Mouse (Mus musculus) layer of hippocampus, postnatal 14 days (tissue): ENCODE measurements at regions not wholly inside any gene's neighbourhood (a gene's known extent, or its start where the extent isn't known, plus 50 kb on each side); places are given as distances from the start of the nearest gene placed in this dataset.
A peak's percentile ranks its signal among the peaks of the same experiment; 100 is the strongest.

Experiments
- DNase-seq, 2 experiments: peaks; one replicate each; pipeline ENCODE4 v3.0.0; 2021 to 2022; ENCODE audit warnings: low spot score in 2 of 2, mixed read lengths in 1 of 2

GRCm38 (mm10) chr14:106924026-106924425 lies 818.0 kb downstream of the Trim52 start:
- no peak for DNase-seq

DNA sequence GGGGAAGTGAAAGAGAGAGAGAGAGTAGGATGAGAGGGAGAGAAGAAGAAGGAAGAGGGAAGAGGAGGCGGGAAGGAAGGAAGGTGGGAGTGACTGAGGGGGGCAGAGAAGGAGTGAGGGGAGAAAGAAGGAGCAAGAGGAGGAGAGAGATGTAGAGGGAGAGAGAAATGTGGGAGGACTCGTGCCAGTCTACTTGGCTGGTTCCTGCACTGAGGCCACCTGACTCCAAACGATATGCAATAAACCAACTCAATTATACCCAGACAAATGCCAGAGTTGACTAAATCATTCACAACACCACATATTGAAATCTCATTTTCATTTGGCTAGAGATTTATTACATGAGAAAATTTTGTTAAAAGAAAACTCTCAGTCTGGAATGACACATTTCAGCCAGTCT lies 818.4 kb downstream of the Trim52 start:
- peak in 1 of 2 experiments; percentile 17 for DNase-seq

DNA sequence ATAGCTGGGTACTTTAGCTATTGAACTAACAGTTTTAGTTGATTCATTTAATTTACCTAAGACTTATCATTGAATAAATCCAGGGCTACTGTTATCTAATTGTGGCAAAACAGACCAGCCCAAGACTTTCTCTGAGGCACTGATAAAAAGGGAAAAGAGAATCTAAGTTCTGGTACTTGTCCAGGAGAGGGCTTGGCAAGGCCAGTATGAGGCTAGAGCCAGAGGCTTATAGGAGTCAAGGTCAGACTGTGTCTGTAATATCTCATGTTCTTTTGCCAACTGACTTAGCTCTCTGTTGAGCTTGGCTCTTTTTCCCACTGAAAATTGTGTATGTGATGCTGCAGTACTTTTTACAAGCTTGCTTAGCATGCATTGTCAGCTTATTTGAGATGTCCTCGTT lies 839.3 kb downstream of the Trim52 start:
- DNase-seq, result no peak

DNA sequence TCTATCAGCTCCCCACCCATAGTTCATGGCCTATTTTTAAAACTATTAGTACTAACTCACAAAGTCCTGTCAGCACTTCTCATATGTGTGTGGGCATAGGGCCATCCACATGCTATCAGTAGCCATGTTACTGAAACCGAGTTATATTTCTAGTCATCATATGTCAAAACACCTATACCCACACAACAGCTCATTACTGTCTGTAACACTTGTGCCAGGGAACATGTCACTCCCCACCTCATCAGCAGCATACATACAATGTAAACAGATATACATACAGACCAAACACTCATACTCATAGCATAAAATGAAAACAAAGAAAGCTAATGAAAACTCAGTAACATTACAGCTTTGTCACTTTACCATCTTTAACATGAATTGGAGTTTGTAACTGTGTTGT lies 872.0 kb downstream of the Trim52 start:
- no peak for DNase-seq

DNA sequence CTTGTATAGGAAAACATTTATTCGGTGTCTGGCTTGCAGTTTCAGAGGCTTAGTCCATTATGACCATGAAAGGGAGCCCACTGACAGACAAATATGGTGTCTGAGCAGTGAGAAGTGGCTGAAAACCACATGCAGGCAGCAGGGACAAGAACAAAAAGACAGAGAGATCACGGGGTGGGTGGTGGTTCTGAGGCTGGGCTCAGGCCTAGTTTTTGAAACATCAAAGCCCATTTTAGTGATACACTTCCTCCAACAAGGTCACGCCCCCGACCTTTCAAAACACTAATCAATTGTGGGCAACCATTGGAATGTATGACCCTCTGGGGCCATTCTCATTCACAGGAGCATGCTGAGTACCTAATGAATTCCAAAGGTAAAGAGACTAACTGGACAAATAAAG lies 874.8 kb downstream of the Trim52 start:
- DNase-seq, result no peak

- no peak for DNase-seq
Measured at GRCm38 (mm10) chr14:106997565-106998279, 891.7 kb downstream of the Trim52 start.

- no peak for DNase-seq
Measured at GRCm38 (mm10) chr14:107004981-107005380, 899.0 kb downstream of the Trim52 start.

DNA sequence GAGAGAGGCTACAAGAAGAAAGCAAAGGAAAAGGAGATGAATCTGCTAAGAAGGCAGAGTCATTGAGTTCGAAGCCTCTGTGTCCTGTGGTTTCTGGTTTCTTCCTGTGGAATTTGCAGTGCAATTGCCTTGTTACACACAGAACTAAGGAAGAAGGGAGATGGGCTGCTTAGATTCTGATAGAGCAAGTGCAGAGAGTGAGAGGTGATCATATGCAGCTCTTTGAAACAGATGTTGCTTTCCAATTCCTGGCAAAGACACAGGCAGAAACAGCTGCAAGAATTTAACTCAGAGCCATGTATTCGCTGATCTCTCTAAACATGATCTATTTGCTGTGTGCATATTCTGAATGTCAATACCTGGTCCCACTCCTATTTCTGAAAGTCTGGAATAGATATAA lies 903.6 kb downstream of the Trim52 start:
- no peak for DNase-seq

DNA sequence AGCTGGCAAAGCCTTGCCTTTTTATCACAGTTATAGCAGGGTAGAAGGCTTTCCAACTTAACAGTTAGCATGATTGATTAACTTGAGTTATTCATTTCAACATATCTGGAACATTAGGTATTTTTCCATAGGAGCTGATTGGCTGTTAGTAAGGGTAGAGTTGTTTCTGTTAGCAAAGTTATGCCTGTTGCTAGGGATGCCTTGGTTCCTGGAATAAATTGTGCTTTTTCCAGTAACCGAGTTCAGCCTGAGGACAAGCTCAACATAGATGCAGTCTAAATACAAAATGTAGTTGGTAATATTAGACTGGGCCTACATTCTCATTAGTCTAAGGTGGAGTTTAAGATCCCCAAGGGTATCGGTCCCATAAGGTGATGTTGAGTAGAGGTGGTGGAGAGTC lies 927.8 kb downstream of the Trim52 start:
- DNase-seq, result no peak

- DNase-seq, result no peak
Measured at GRCm38 (mm10) chr14:107051946-107052551, 946.1 kb downstream of the Trim52 start.

GRCm38 (mm10) chr14:107068592-107068991 lies 962.6 kb downstream of the Trim52 start:
- DNase-seq, result no peak

DNA sequence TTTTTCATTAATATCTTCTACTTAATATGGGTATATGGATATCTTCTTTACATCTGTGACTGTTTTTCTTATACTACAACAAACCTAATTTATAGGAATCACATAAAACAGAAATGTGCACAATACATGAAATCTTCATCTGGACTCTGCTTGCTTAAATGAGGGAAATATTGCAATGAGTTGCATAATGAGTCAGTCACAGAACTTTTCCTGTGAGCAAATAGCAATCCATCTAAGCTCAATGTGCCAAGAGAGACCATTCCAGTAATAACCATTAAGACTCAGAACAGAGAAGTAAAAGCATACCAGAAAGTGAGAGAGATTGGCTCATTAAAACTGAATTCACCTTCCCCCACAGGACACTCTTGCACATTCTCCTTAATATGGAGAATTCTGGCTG lies 974.4 kb downstream of the Trim52 start:
- DNase-seq, result no peak
